Mouse (Mus musculus) NIH3T3 (cell line): ENCODE measurements around the gene Ptpn1.

Experiments used
- DNase-seq: peaks from one replicate; pipeline ENCODE4 v3.0.0-alpha.2; 2012; ENCODE audit warnings: low read depth

Gene Ptpn1

DNA sequence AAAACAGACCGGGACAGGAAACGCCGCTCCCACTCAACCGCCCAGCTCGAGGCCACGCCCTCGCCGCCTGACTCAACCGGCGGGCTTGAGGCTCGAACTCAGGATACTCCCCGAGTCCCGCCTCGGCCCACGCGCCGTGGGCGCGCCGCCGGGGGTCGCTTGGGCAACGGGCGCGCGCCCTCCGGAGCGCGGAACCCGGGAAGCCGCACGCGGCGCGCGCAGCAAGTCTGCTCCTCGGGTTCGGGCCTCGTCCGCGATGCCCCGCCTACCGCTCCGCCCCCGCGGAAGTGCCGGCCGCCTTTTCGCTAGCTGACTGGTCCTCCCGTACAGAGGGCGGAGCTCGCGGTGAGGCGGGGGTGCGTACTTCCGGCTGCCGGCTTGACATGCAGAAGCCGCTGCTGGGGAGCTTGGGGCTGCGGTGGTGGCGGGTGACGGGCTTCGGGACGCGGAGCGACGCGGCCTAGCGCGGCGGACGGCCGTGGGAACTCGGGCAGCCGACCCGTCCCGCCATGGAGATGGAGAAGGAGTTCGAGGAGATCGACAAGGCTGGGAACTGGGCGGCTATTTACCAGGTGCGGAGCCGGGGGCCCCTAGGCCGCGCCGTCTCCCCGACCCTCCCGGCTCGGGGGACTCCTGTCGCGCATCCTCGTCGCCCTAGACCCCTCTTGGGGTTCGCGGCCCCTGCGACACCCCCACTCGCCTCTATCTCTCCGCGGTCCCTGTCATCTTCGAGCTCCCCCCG, at the start of gene Ptpn1:
Gene Ptpn1 (plus strand): TSS at position 73 of the 742 bp plus-strand sequence.
- DNase-seq: peak; percentile 97

DNA sequence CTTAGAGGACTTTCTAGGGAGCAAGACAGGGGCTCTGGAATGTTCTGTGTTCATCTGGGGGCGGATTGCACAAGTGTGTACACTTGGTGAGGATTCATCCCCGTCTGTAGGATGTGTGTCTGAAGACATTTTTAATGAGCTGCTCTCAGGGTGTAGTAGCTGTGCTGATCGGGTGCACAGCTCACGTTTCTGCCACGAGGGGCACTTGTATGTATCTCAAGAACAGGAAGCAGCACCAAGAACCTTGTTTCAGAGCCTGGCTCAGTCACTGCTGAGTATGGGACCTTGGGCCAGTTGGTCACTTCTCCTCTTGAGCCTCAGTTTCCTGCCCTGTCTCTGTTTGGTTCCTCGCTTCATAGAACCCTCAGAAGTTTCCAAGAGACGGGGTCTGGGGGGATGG, 45.4 kb upstream of the Ptpn1 start:
- peak; percentile 59 for DNase-seq

DNA sequence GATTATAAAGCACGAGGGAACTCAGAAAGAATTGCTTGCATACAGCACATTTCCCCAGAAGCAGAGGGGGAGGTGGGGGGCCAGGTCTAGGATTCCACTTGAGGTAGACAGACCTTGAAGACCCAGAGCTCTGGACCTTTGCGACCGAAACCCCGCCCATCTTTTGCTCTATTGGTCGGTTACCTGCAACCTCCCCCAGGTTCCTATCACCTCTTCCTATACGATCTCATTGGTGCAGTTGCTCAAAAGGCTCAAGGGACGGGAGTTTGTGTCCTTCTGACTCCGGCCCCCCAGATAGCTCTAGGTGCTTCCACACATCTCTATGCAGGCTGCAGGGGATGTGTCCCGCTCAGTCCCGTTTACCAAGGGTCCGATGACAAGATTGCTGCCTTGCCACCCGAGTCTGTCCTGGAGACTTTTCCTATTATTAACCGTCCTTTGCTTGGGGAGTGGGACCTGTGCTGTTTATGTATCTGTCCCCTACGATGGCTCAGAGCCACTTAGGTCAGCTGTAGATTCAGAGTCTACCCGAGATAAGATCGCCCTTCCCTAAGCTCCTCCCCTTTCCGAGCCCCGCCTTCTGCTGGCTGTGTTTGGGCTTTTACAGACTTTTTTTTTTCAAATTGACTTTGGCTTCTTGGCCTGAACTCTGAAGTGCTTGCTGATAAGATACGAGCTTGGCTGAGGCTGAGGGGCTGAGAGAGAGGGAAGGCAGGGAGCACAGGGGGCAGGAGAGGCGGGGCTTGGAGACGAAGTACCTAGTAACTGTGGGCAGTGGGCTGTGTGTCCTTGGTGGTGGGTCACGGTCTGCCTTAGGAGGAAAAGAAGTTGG, 44.1 kb upstream of the Ptpn1 start:
- peak; percentile 41 for DNase-seq

DNA sequence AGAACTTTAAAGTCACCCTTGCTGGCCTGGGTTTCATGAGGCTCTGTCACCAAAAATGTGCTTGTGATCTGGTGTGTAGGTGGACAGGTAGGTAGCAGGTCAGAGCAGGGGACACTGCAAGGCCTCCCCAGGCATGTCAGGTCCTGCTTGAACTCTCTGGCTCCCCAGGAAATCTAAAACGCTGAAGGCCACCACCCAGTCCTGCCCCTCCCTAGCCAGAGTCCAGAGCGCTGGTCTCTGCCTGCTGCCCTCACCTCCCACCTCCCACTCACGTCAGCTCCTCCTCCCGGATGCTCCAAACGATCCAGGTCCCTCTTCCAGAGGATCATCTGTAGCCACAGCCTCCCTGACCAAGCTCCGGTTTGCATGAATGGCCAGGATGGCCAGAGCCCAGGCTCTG, 43.0 kb upstream of the Ptpn1 start:
- no peak for DNase-seq

DNA sequence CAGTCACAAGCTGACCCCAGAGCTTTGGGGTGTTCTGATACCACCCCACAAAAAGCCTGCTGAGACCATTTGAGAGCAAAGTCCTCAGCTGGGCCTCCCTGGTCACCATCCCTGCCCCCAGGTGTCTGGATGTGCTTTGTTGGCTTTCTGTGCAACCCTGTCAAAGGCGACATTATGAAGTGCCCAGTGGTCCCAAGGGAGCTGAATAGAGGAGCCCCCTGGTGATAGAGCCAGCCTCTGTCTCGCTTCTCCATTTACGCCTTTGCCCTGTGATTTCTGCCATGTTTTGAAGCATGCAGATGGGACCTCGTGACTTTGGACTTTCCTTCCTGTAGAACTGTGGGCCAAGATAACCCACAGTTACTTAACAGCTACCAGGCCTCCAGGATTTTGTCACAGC, 42.0 kb upstream of the Ptpn1 start:
- no peak for DNase-seq

DNA sequence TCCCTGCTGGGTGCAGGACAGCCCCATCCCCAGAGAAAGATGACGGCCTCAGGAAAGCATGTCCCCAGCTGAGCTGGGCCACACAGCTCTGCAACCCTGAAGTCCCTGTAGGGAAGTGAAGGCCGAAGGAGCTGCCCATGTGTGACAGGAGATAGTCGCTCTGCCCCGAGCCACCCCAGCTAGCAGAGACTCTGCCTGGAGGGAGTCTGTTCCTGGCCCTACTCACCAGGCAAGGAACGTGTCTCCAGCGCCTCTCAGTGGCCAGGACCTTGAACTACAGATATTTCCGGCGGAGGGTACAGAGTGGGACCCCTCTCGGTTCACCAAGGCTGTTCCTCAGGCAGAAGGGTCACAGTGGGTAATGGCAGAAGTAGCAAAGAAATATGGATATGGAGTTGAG, 39.9 kb upstream of the Ptpn1 start:
- DNase-seq: peak; percentile 83

DNA sequence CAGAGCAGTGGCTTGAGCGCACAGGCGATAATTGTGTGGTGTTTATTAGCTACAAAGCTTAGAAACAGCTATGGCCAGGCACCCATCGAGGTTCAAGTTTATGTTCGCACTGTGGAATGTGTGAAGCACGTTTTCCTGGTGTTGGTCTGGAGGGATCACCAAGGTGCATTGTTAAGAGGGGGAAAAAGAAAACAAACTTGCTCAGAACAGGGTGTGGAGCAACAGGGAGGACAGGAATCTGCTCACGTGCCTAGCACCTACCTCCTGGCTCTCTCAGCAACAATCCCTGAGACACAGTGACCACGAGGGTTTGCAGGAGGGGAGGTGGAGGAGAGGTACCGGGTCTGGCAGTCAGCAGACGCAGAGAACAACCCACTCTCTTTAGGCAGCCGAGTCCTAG, 38.2 kb upstream of the Ptpn1 start:
- no peak for DNase-seq

DNA sequence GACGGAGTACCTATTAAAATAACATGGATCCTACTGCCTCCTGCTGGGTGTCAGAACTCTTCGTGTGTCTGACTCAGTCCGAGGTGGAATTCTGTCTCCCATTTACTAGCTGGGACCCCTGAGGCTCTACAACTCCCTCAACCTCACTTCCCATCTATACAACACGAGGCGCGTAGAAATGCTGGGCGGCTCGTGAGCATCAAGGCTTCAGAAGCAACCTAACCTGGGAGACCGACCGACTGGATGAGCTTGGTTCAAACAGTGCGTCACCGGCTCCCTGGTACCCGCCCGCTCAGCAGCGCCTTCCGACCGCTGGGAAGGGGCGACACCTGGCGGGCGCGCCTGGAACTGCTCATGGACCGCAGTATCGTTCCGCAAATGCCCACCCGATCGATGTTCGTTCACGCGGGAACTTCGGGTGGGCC, 36.9 kb upstream of the Ptpn1 start:
- peak; percentile 89 for DNase-seq

DNA sequence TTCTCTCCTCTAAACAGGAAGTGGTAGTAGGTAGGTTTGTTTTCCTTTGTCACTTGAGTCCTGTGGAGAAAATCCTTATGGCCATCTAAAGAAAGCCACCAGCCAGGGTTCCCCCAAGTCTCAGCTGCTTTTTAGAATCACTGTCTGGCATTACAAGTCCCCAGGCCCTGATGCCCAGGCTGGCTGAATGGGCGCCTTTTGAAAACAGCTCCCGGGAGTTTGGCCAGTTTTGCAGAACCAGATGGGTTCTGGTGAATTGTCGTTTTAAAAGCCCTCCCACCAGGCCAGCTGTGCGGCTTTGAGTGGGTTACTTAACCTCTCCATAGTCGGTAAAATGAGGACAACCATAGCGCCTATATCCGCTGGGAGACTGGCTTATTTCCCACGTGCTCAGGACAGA, 34.0 kb upstream of the Ptpn1 start:
- no peak for DNase-seq

DNA sequence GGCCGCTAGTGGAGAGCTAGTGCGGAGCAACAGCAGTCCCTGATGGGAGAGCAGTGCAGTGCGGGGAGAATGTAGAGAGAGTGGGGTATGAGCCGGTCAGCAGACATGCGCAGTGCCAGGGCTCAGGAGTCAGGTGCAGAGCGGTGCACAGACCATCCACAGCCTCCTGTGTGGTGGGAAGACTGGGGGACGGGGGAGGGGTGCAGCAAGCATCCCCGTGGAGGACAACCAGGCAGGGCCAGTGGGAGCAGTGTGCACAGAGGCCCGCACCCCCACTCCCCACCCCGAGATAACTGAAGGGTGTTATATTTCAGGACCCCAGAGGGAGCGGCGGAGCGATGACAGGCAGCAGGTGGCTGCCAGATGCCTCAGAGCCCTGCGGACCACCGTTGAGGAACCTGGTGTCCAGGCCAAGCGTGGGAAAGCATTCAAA, 31.9 kb upstream of the Ptpn1 start:
- no peak for DNase-seq

DNA sequence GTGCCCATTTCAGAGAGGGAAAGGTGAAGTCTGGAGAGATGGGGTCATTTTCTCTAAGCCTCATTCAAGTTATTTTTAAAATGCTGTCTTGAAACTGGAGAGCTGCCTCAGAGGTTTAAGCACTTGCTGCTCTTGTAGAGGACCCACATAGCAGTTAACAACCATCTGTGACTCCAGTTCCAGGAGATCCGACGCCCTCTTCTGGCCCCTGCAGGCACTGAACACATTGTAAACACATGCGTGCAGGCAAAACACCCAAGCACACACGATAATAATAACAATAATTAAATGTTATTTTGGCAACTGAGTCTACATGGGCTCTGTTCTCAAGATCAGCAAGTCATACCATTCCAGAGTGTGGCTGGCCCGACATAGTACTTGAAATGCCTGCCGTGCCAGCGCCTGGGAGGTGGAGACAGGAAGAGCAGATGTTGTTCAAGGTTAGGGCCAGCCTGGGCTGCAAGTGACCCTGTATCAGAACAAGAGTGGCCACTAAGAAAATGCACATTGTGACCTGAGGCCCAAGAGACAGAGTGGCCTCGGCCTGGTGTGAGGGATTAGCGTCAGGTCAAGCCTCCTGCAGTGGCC, 29.6 kb upstream of the Ptpn1 start:
- no peak for DNase-seq

DNA sequence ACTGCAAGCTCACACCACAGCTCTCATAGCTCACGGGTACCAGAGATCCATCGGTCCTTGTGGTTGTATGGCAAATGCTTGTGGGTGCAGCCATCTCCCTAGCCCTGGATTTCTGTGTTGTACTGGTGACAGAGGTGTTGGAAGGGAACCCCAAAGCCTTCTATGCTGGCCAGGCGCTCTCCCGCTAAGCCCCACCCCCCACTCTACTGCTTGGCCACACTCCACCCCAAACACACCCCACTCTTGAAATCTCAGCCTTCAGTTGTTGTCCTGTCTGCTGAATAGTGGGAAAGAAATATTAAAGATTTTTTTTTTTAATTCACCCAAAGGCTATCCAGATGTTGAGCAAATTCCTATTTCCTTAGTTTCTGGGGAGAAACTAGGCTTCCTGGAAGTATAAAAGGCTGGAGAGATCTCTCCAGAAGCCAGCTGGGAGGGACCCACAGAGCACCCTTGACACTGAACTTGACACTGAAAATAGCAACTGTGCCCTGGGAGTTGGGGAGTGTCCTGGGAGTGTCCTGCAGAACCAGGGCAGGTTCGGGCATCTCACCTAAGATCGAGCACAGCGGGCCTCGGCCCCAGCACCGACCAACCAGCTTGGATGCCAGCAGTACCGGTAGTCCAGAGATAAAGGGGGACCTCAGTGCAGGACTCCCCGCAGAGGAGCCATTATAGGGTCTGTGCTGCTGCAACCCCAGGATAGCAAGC, 28.5 kb upstream of the Ptpn1 start:
- peak; percentile 38 for DNase-seq

DNA sequence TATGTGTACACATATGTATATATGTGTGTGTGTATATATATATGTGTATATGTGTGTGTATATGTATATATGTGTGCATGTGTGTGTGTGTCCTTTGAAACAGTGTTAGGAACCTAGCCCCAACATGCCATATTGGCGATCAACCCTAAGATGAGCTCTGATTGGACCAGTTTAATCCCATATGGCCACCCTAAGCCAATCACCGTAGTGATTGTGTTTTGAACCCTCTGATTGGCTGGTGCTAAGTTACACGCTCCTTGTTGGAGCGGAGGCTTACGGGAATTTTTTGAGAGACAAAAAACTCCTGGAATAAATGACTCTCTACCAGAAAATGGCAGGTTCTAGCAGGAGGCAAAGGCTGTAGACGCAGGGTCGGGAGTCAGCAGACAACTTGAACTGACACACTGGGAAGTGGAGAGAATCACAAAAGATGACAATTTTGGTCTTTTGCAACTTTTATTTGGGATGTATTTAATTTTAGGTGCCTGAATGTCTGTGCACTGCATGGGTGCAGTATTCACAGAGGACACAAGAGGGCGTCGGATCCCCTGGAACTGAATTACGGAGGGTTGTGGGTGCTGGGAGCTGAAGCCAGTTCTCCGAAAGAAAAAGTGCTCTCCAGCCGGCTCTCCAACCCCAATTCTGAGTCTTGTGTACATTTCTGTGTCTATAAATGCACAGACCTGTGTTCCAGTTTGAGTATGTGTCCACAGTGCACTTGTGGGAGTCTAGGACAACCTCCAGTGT, 27.1 kb upstream of the Ptpn1 start:
- DNase-seq: no peak

DNA sequence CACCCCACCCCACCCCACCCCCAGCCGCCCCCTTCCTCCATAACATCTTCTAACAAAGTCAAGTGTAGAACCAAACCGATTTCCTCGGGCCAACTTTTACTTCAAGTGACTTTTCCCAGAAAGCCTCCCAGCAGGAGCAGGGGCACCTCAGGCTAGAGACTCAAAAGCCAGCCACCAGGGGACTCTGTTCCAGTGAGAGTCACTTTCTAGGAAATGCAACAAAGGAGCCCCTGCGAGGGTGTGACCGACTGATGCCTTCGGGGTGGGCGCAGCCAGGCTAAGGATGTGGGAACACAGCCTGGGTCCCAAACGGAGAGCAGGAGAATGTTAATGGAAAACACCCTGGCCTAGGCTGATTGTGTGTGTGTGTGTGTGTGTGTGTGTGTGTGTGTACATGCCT, 26.3 kb upstream of the Ptpn1 start:
- DNase-seq: no peak

DNA sequence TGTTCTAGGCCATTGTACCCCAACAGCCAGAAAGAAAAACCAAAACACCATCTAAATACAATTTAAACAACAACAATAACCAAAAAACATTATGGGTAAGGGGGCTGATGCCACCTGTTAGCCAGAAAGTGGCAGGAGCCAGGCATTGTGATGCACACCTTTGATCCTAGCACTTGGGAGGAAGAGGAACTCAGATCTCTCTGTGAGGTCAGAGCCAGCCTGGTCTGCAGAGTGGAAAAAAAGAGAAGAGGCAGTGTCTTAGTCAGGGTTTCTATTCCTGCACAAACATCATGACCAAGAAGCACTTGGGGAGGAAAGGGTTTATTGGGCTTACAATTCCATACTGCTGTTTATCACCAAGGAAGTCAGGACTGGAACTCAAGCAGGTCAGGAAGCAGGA, 25.1 kb upstream of the Ptpn1 start:
- DNase-seq: no peak

DNA sequence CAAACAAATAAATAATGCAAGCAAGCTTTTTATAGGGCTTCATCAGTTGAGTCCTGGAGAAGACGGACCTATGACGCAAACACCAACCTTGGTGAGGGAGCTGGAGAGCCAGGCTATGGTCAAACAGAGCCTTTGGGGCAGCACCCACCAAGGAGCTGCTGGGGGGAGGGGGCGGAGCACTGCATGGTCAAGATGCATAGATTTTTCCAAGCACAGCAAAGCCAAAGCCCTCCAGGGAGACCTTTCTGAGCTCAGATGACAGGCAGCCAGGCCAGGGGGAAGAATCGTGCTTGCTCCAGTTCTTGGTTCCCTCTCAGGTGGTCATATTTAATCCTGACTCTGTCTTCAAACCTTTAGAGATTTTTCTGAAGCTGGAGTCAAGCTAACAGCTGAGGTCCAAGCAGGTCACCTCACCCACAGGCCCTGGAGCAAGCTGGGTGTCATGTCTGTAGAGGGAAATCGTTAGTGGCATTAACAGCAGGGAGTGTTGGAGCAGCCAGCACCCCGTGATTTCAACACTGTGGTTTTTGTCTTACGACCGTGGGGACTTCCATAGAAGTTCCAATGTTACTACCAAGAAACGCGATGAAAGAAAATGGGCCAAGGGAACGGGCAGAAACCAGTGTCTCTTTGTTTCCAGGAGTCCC, 22.2 kb upstream of the Ptpn1 start:
- DNase-seq: no peak

DNA sequence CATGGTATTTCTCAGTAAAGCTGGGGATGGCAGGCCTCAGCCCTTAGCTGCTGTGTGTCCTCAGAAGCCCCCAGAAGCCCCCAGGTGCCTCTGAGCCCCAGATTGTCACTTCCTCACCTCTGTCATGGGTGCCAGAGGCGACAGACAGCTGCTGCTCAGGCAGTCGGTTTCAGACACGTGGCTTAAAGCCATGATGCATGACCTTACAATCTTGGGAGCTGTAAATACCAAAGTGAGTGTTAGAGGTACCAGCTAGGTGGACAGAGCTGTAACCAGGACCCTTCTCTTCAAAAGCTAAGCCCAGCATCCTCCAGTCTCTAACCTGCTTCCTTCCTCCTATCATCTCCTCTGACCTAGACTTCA, 21.7 kb upstream of the Ptpn1 start:
- no peak for DNase-seq

DNA sequence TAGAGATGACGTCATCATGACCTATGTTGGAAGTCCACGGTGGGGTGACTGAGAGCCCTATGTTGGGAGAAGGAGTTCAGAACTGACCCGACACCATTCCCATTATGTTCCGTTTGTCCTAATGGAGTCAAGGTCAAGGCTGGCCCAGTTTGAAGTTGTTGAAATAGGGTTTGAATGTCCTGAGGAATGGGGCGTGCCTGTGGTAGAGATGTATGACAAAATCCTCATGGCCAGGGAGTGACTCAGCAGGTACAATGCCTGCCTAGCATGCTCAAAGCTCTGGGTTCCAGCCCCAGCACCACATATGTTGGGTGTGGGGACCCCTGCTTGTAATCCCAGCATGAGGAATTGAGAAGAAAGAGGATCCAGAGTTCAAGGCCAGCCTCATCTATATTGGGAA, 20.3 kb upstream of the Ptpn1 start:
- DNase-seq: no peak

DNA sequence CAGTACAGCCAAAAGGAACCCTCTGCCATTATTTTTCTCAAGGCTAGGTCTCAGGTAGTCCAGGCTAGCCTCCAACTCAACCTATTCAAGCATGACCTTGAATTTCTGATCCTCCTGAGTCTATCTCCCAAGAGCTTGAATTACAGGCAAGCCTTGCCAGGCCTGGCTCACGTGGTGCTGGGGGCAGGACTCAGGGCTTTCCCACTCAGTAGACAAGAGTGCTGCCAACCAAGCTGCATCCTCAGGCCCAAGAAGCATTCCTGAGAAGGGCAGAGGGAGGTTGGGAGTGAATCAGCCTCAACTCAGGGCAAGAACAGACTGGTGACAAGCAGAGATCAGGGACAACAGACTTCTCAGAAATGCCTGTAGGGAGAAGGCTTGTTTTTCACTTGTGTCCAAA, 12.8 kb upstream of the Ptpn1 start:
- peak; percentile 66 for DNase-seq

DNA sequence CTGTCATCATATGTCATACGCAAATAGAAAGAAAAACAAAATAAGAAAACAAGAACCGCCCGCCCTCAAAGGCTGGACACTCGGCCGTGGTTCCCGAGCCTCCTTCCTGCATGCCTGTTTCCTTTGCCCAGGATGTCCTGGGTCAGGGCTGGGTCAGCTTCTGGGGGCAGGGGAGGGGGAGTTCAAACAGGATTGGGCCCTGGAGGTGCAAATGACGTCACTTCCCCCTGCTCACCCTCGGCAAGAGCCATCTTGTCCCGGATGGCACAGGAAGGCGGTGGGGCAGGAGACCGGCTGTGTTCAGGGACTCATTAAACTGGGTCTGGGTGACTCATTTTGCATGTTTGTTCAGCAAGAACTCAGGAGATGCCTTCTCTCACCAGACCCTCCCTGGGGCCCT, 11.8 kb upstream of the Ptpn1 start:
- no peak for DNase-seq

DNA sequence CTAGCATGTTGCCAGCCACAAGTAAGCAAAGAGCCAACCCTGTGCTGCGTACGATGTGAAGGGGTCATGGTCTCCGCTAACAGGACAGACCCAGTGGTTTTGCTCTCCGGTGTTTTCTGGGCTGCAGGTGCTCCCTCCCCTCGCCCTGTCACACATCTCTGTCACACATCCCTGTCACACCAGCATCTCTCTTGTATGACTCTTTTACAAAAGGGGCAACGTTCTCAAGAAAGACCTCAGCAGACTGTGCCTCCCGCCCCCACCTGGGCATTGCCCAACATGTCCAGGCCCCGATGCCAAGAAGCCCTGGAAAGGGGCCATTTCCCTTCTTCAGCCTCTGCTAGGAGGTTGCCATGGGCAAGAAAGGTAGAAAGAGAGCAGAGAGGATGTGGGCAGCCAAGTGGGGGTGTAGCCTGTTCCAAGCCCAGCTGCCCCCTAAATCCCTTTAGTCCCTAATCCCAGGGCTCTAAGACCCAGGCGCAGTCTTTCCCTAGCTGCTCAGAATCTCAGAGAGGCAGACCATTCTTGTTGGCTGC, 10.8 kb upstream of the Ptpn1 start:
- DNase-seq: peak; percentile 38
